Mouse (Mus musculus) megakaryocyte, embryonic 14.5 days (primary cell): ENCODE results near the gene Zfp296.

Experiments
- FLI1 ChIP-seq: IDR thresholded peaks from 2 replicates; pipeline ENCODE4 v1.6.1; 2012; ENCODE audit warnings: low read length, inconsistent platforms, mixed read lengths
- GATA1 ChIP-seq: IDR thresholded peaks from 3 replicates; pipeline ENCODE4 v1.6.1; 2012; ENCODE audit warnings: mixed read lengths, low read length, inconsistent platforms, borderline replicate concordance

GRCm38 (mm10) chr7:19562643-19563410 is 14.3 kb upstream of the Zfp296 start, which contains the start of gene Ppp1r37:
- no peak for TF ChIP-seq FLI1
- no peak for TF ChIP-seq GATA1
